Mouse (Mus musculus): ENCODE measurements around the gene Eif6. TPM values are rescaled to one million over a fixed set of nuclear protein-coding genes. Genes with fewer than 3 reads are reported as not detected.

Eif6 gene
- polyA plus RNA-seq, 1 experiment from 2014 or later = 287 TPM

- H3K4me3 ChIP-seq (ENCODE audit: low read length) = no peak overlapping the region
- ATAC-seq = no peak
- no peak overlapping the region for H3K9ac ChIP-seq (ENCODE audit: low read depth, low read length)
- no peak overlapping the region for H3K4me2 ChIP-seq (ENCODE audit: low read depth, low read length)
- no peaks in the 10 kb centered on the region for H3K36me3 ChIP-seq (ENCODE audit: control insufficient read depth, insufficient read depth, low read length)
- no peak overlapping the region for H3K27ac ChIP-seq (ENCODE audit: low read length)
- 81% methylated on average over 3 of the region's 3 CpGs for WGBS
- peaks cover 19% of the 10 kb centered on the region; the same call in 1 of the 2 replicates for H3K27me3 ChIP-seq (replicated peaks; ENCODE audit: control insufficient read depth, insufficient read depth, low read length)
- 0 out of 2 replicates have a peak, but pooled peaks cover 5% of the 10 kb centered on the region for H3K4me1 ChIP-seq (ENCODE audit: control insufficient read depth, insufficient read depth, low read length)
- no peaks in the 10 kb centered on the region for H3K9me3 ChIP-seq (ENCODE audit: control insufficient read depth, low read length)
These were observed 47.2 kb downstream of the Eif6 start for GRCm38 (mm10) chr2:155779506-155779905.

DNA sequence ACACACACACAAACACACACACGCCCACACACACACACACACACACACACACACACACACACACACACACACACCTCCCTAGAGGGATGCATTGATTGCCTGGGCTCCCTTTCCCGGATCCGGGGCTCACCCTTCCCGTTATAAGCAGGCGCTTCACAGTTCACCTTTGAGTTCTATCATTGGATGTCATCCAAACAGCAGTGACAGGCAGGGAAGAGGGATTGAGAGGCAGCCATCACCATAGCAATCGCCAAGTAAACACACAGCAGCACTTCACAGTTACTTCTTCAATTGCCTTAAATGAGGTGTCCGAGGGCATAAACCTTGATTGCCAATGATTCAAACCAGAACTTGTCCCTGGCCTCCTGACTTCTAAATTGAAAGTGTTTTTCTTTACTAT is 47.7 kb downstream of the Eif6 start:
- peaks cover 24% of the 10 kb centered on the region; the same call in 1 of the 2 replicates for H3K27me3 ChIP-seq (replicated peaks; ENCODE audit: control insufficient read depth, insufficient read depth, low read length)
- H3K36me3 ChIP-seq (ENCODE audit: control insufficient read depth, insufficient read depth, low read length) = no peaks in the 10 kb centered on the region
- H3K27ac ChIP-seq (ENCODE audit: low read length) = no peak overlapping the region
- 35% methylated on average over 7 of the region's 7 CpGs for WGBS
- H3K4me1 ChIP-seq (ENCODE audit: control insufficient read depth, insufficient read depth, low read length) = 0 out of 2 replicates have a peak, but pooled peaks cover 5% of the 10 kb centered on the region
- no peak overlapping the region for H3K4me2 ChIP-seq (ENCODE audit: low read depth, low read length)
- H3K4me3 ChIP-seq (ENCODE audit: low read length) = no peak overlapping the region
- no peak for ATAC-seq
- H3K9me3 ChIP-seq (ENCODE audit: control insufficient read depth, low read length) = no peaks in the 10 kb centered on the region
- H3K9ac ChIP-seq (ENCODE audit: low read depth, low read length) = no peak overlapping the region

- H3K27ac ChIP-seq (ENCODE audit: low read length) = no peak overlapping the region
- 67% methylated on average over 6 of the region's 6 CpGs for WGBS
- H3K4me1 ChIP-seq (ENCODE audit: control insufficient read depth, insufficient read depth, low read length) = 0 out of 2 replicates have a peak, but pooled peaks cover 5% of the 10 kb centered on the region
- no peaks in the 10 kb centered on the region for H3K9me3 ChIP-seq (ENCODE audit: control insufficient read depth, low read length)
- H3K4me3 ChIP-seq (ENCODE audit: low read length) = no peak overlapping the region
- H3K36me3 ChIP-seq (ENCODE audit: control insufficient read depth, insufficient read depth, low read length) = no peaks in the 10 kb centered on the region
- H3K4me2 ChIP-seq (ENCODE audit: low read depth, low read length) = no peak overlapping the region
- peaks cover 34% of the 10 kb centered on the region; the same call in 1 of the 2 replicates for H3K27me3 ChIP-seq (replicated peaks; ENCODE audit: control insufficient read depth, insufficient read depth, low read length)
- H3K9ac ChIP-seq (ENCODE audit: low read depth, low read length) = no peak overlapping the region
- no peak for ATAC-seq
These were observed 48.7 kb downstream of the Eif6 start for GRCm38 (mm10) chr2:155778004-155778403.

GRCm38 (mm10) chr2:155777688-155777985 is 49.1 kb downstream of the Eif6 start:
- ATAC-seq = no peak
- Histone ChIP-seq H3K27ac (ENCODE audit: low read length) (no peak overlapping the region), H3K4me1 (ENCODE audit: control insufficient read depth, insufficient read depth, low read length) (0 out of 2 replicates have a peak, but pooled peaks cover 5% of the 10 kb centered on the region), H3K27me3 (replicated peaks; ENCODE audit: control insufficient read depth, insufficient read depth, low read length) (peaks cover 36% of the 10 kb centered on the region; the same call in 1 of the 2 replicates), H3K4me2 (ENCODE audit: low read depth, low read length) (no peak overlapping the region), H3K36me3 (ENCODE audit: control insufficient read depth, insufficient read depth, low read length) (no peaks in the 10 kb centered on the region), H3K4me3 (ENCODE audit: low read length) (no peak overlapping the region), H3K9ac (ENCODE audit: low read depth, low read length) (no peak overlapping the region), H3K9me3 (ENCODE audit: control insufficient read depth, low read length) (no peaks in the 10 kb centered on the region)
- WGBS = 78% methylated on average over 4 of the region's 4 CpGs

GRCm38 (mm10) chr2:155776824-155777687 is 49.7 kb downstream of the Eif6 start:
- H3K4me3 ChIP-seq (ENCODE audit: low read length) = no peak overlapping the region
- ATAC-seq = no peak
- H3K9ac ChIP-seq (ENCODE audit: low read depth, low read length) = no peak overlapping the region
- H3K36me3 ChIP-seq (ENCODE audit: control insufficient read depth, insufficient read depth, low read length) = no peaks in the 10 kb centered on the region
- no peaks in the 10 kb centered on the region for H3K9me3 ChIP-seq (ENCODE audit: control insufficient read depth, low read length)
- H3K27ac ChIP-seq (ENCODE audit: low read length) = no peak overlapping the region
- 59% methylated on average over 10 of the region's 10 CpGs for WGBS
- H3K4me2 ChIP-seq (ENCODE audit: low read depth, low read length) = no peak overlapping the region
- peaks cover 36% of the 10 kb centered on the region; the same call in 1 of the 2 replicates for H3K27me3 ChIP-seq (replicated peaks; ENCODE audit: control insufficient read depth, insufficient read depth, low read length)
- H3K4me1 ChIP-seq (ENCODE audit: control insufficient read depth, insufficient read depth, low read length) = 0 out of 2 replicates have a peak, but pooled peaks cover 5% of the 10 kb centered on the region

GRCm38 (mm10) chr2:155775685-155776263 is 51.0 kb downstream of the Eif6 start:
- peak overlapping the region; percentile 14; the same call in 1 of the 2 replicates for H3K9ac ChIP-seq (ENCODE audit: low read depth, low read length)
- WGBS = 2% methylated on average over 43 of the region's 44 CpGs
- H3K9me3 ChIP-seq (ENCODE audit: control insufficient read depth, low read length) = no peaks in the 10 kb centered on the region
- no peaks in the 10 kb centered on the region for H3K36me3 ChIP-seq (ENCODE audit: control insufficient read depth, insufficient read depth, low read length)
- peak overlapping the region; percentile 97 for H3K4me2 ChIP-seq (ENCODE audit: low read depth, low read length)
- H3K4me3 ChIP-seq (ENCODE audit: low read length) = peak overlapping the region; percentile 62
- ATAC-seq = peak; percentile 85
- H3K27ac ChIP-seq (ENCODE audit: low read length) = no peak overlapping the region
- peaks cover 36% of the 10 kb centered on the region; the same call in 1 of the 2 replicates for H3K27me3 ChIP-seq (replicated peaks; ENCODE audit: control insufficient read depth, insufficient read depth, low read length)
- H3K4me1 ChIP-seq (ENCODE audit: control insufficient read depth, insufficient read depth, low read length) = 0 out of 2 replicates have a peak, but pooled peaks cover 5% of the 10 kb centered on the region

- peak; percentile 66 for ATAC-seq
- Histone ChIP-seq H3K4me2 (ENCODE audit: low read depth, low read length) (peak within 1 kb of the TSS; percentile 97), H3K4me1 (ENCODE audit: control insufficient read depth, insufficient read depth, low read length) (0 out of 2 replicates have a peak, but pooled peaks cover 5% of the 10 kb centered on the region), H3K4me3 (ENCODE audit: low read length) (peak within 1 kb of the TSS; percentile 62), H3K36me3 (ENCODE audit: control insufficient read depth, insufficient read depth, low read length) (no peaks in the 10 kb centered on the region), H3K27me3 (replicated peaks; ENCODE audit: control insufficient read depth, insufficient read depth, low read length) (peaks cover 36% of the 10 kb centered on the region; the same call in 1 of the 2 replicates), H3K9ac (ENCODE audit: low read depth, low read length) (peak within 1 kb of the TSS; percentile 14; the same call in 1 of the 2 replicates), H3K27ac (ENCODE audit: low read length) (no peak within 1 kb of the TSS), H3K9me3 (ENCODE audit: control insufficient read depth, low read length) (no peaks in the 10 kb centered on the region)
- WGBS = 2% methylated on average over 74 of the region's 100 CpGs
These were observed 51.6 kb downstream of the Eif6 start, which contains the start of gene Mmp24 for GRCm38 (mm10) chr2:155774927-155775684. Gene Mmp24, plus strand, starts transcription at chr2:155775342.

GRCm38 (mm10) chr2:155774261-155774926 is 52.3 kb downstream of the Eif6 start:
- Histone ChIP-seq H3K27ac (ENCODE audit: low read length) (no peak overlapping the region), H3K4me1 (ENCODE audit: control insufficient read depth, insufficient read depth, low read length) (0 out of 2 replicates have a peak, but pooled peaks cover 5% of the 10 kb centered on the region), H3K9ac (ENCODE audit: low read depth, low read length) (no peak overlapping the region), H3K4me2 (ENCODE audit: low read depth, low read length) (no peak overlapping the region), H3K27me3 (replicated peaks; ENCODE audit: control insufficient read depth, insufficient read depth, low read length) (peaks cover 36% of the 10 kb centered on the region; the same call in 1 of the 2 replicates), H3K9me3 (ENCODE audit: control insufficient read depth, low read length) (no peaks in the 10 kb centered on the region), H3K4me3 (ENCODE audit: low read length) (no peak overlapping the region), H3K36me3 (ENCODE audit: control insufficient read depth, insufficient read depth, low read length) (no peaks in the 10 kb centered on the region)
- ATAC-seq = no peak
- 51% methylated on average over 11 of the region's 11 CpGs for WGBS

Measured in intestine, embryonic 16.5 days (tissue).